Mouse (Mus musculus): ENCODE results near the gene Ryr1.
A peak's percentile ranks its signal among the peaks of the same experiment; 100 is the strongest.

Gene Ryr1

DNA sequence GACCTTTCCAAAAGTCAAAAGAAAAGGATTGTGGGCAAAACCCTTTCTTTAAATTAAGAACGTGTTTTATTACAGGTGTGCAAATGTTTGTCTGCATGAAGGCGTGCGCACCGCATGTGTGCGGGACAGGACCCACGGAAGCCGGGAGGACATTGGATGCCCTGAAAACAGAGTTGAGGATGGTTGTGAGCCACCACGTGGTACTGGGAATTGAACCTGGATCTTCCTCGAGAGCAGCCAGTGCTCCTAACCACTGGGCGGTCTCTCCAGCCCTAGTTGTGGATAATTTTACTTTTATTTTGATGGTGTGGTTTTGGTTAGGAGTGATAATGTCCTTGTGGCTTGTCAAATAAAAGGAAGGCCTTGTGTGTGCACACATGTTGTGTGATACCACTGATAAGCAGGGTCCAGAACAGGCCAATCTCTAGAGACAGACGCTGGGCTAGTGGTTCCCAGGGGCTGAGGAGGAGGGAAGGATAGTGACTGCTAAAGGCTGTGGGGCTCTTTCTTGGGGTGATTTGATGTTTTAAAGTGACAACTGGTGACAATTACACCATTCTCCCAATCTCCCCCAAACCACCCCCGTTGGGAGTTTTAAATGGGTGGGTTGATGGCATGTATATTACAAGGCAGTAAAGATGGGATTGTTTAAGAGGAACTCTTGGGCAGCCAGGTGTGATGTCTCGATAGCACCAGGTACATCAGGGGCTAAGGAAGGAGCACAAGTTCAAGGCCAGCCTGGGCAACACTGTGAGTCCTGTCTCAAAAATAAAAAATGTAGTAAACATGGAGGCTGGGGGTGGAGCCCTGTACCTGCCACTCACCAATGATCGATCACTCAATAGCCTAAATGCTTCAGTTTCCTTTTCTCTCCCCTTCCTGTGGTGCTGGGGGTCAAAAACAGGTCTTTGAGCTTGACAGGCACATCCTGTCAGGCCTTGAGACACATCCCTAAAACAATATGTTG is 95.0 kb downstream of the Ryr1 start:
- DNase-seq, result no peak

DNA sequence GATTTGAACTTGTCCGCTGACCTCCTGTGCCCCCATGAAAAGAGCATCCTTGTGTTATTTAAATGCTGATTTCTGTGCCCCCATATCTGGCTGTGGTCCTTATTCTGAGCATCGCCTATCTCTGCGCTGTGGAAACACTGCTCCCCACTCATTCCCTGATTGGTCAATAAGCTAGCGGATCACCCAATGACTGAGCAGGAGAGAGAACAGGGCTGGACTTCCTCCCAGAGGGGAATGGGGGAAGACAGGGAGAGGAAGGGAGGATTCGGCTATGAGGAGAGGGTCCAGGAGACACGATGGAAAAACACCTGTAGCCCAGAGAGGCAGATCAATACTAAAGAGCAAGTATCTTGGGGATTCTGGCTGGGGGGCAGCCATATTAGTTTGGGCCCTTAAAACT is 96.2 kb downstream of the Ryr1 start:
- no peak for DNase-seq

DNA sequence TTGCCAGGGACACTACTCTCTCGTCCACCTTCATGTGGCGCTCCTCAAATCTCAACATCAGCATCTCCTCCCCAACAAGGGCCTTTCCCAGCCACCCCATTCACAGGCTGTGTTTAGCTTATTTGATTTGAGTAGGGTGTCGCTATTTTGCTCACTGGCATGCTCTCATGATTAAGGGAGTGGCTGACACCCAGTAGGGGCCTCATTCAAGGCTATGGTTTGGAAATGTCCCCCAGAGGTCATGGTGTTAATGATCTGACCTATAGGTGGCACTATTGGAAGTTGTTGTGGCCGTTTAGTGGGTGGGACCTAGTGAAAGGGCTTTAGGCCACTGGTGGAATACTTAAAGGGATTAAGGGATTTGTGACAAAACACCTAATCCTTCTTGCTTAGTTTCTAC is 98.2 kb downstream of the Ryr1 start:
- no peak for DNase-seq

DNA sequence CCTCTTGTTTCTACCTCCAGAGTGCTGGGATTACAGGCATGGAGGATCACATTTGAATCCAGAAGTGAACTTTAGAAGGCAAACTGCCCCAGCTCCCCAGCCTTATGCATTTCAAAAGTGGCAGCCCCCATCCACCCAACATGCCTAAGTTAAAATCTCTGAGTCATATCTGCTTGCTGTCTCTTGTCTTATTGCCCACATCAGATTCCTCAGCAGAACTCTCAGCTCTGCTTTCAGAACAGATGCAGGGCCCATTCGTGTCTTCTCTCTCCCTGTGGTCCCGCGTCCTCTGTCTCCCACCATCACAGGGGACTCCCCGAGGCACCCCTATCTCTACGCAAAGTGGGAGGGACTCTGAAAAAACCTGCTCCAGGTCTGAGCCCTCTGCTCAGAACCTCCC is 98.8 kb downstream of the Ryr1 start:
- DNase-seq, result no peak

DNA sequence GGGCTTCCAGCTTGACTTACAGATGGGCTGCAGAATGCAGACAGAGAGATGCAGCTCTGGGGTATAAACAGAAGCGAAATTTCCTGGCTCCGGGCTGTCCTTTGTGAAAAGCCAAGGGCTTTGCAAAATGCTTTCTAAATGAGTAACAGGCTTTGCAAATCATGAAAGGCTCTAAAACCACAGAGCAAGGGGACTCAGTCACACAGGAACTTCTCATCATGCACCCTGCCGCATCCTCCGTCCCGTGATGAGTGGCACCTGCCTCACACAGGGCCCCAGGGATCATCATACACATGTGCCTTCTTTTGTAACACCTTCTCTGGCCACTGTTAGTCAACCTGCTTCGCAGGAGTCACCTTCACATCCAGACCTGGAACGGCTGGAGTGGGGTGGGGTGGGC is 99.4 kb downstream of the Ryr1 start:
- no peak for DNase-seq

DNA sequence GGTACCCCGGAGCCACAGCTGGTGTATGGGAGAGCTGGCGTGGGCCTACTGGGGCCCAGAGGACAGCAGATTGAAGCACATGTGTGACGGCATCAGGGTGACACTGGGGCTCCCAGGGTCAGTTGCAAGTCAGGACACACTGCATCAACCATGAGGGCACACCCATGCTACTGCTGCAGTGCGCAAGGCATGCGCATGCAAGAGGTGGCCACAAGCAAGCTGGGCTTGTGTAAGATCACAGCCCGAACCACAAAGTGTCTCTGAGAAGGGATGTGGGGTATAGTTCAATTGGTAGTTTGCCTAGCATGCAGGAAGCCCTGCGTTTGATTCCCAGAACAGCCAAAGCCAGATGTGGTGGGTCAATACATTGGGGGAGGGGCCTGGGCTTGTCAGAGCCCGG is 101.5 kb downstream of the Ryr1 start:
- no peak for DNase-seq

DNA sequence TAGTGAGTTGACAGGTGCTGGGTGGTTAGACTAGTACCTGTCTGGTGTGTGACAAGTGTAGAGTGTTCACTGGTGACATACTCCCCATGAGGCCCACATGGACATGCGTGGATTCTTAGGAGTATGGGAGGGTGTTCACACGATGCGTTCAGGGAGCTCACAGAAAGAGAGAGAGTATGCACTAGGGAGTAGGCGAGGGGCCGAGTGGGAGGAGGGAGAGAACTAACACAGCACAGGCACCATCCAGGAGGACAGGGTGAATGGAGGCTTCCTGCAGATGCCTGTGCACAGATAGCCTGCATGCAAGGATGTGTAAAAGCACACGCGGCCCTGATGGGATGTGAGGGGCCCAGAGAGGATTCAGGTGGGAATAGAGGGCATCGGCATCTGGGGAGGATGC is 102.5 kb downstream of the Ryr1 start:
- DNase-seq, result no peak

DNA sequence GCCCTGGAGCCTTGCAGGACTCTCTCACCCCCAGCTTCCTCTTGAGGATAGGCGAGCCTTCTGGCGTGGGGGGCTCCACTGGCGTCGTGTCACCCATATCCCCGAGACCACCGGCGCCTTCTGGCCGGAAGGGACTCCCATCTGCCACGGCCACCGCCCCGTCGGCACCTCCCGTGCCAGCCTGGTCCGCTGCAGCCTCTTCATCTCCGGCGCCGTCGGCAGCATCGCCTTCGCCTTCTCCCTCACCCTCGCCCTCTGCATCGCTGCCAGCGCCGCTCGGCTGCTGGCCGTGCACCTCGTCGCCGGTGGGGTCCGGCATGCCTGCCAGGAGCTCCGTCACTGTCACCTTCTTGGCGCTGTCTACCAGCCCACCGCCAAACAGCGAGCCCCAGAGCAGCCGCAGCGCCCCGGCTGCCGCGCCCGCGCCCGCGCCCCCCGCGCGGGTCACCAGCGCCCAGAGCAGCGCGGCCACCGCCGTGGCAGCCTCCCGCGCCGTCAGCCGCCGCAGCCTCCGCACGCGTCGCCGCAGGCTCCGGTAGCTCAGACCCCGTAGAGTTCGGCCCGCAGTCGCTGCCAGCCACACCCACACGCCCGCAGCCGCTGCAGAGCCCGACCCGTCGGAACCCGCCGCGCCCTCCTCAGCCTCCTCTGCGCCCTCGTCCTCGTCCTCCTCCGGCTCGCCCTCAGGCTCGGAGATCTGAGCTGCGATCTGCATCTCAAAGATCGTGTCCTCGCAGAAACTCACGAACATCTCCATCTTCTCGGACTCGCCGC is 105.3 kb downstream of the Ryr1 start:
- peak; percentile 21 for DNase-seq

DNA sequence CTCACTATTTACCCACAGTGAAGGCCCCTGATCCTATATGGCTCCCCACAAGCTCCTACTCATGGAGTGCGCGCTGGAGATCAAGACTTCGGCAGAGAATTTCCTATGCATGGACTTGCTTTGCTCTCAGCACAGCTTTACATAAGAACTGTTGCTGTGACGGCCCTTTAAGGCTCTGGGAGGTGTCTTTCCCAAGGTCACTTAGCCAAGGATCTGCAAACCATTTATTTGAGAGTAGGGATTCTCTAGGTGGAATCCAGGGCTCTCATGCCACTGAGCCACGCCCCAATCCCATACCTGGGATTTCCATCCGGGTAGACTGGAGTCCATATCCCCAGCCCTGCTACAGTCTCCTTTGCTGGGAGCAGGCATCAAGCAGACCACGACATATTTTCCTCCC is 107.8 kb downstream of the Ryr1 start:
- DNase-seq, result no peak

DNA sequence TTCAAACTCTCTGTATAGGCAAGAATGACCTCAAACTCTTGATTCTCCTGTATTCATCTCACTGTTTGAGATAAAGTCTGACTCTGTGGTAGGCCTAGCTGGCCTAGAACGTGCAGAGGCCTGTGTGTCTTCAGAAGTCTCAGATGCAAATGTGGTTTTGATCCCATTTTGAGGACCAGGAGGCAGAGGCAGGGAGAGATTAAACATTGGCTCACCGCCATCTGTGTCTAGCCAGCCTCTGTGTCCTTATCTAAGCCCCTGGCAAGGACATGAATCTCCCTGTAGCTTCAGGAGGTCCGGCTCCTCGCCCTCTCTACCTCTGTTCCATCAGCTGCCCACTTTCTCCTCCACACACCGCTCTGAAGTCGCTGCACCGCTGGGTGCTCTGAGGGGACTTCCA is 108.5 kb downstream of the Ryr1 start:
- DNase-seq, result no peak

DNA sequence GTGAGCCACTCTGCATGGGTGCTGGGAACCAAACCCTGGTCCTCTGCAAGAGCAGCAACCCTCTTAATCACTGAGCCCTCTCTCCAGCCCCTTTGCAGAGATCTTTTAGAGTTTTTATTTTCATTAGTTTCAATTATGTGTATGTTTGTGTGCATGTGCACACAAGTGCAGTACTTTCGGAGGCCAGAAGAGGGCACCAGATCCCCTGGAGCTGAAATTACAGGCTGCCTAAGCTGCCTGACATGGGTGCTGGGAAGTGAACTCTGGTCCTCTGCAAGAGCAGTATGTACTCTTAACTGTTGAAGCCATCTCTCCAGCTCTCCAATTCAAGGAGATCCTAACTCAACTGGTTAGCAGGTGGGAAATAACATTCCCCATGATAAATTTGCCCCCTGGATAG is 110.0 kb downstream of the Ryr1 start:
- DNase-seq, result no peak

DNA sequence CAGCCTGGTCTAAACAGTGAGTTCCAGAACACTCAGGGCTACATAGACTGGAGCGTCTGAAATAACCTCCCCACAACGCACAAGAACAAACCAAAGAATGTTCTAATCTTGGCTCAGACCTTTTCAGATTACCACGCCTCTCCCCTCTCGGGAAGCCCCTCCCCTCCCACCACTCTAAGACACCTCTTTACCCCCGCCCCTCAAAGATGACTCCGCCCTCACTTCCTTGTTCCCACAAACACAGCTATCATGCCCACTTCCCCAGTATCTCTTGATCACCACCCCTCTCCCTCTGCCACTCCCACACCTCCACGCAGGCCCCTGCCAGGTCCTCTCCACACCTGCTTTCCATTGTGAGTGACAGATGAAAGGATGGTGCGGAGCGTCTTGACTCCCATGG is 116.3 kb downstream of the Ryr1 start:
- no peak for DNase-seq

DNA sequence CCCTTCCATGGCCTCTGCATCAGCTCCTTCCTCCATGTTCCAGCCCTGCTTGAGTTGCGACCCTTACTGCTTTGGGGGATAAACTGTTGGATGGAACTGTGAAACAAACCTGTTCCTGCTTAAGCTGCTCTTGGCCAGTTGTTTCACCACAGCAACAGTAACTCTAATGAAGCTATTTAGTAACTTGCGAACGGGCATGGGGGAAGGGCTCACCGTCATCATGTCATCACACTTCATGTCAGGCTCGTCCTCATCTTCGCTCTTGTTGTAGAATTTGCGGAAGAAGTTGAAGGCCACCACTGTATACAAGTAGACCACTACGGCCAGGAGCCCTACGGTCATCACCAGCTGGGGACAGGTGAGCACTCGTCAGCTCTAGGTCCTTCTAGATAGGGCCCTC is 116.8 kb downstream of the Ryr1 start:
- no peak for DNase-seq

DNA sequence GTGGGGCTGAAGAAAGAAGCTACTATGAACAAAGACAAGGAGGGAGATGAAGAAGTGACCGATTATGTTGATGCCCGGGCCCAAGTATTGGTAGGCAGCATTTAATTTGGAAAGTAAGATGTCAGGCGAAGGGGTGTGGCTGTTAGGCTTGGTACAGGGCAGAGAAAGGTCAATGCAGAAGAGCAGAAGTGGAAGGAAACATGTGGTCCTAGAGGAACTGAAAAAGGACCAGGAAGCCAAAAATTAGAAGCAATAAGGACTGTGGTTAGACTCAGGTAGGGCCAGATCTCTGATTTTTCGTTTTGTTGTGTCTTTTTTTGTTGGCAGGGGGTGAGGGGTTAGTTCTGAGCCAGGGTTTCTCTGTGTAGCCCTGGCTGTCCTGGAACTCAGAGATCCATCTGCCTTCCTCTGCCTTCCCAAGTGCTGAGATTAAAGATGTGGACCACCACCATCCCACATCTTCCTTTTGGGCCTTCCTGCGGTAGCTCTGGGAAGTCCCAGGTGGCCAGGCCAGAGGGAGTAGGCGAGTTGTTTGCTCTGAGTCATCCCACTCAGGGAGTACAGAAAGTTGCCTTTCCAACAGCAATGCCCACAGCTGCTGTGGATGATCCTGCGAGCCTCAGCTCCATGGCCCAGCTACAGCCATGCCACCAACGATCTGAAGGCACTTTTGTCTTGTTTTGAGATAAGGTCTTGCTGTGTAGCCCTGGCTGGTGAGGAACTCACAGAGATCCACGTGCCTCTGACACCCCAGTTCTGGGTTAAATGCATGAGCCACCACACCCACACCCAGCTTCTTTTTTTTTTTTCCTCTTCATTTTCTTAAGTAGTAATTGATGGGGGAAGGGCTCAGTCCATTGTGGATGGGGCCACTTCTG is 117.5 kb downstream of the Ryr1 start:
- DNase-seq, result no peak

DNA sequence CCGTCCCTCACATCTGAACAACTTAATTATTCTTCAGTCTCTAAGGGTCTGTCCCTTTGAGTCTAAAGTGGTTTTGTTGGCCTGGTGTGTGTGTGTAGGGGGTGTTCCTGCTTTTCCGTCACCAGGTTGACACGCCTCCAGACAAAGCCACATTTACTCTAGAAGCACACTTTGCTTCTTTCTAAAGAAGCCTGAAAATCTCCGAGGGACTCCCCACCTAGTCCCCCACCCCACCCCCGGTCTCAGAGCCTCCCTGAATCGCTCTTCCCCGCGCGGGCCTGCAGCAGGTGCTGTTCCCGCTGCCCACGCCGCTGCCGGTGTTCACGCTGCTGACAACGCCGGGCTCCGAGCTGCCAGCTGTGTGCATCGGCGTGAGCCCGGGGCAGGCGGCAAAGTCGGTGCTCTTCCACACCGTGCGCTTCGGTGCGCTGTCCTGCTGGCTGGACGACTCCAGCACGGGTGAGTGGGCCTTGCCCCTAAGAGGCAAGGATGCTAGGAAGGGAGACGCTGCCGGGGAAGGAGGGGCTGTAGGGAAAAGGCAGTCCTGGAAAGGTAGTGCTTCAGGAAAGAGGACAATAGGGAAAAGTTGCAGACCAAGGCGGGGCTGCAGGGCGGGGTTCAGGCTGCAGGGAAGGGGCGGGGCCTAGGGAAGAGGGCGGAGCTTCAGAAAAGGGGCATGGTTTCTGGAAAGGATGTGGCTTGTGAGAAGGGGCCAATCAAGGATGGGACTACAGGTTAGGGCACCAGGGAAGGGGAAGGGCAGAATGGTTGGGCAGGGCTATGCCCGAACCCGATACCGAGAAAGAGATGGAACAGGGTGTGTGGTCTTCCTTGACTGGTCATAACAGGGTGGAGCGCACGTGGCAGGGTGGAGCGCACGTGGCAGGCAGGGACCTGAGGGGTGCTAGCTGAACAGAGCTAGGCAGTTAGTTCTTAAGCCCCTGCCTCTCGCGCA is 124.1 kb downstream of the Ryr1 start:
- peak; percentile 59 for DNase-seq

DNA sequence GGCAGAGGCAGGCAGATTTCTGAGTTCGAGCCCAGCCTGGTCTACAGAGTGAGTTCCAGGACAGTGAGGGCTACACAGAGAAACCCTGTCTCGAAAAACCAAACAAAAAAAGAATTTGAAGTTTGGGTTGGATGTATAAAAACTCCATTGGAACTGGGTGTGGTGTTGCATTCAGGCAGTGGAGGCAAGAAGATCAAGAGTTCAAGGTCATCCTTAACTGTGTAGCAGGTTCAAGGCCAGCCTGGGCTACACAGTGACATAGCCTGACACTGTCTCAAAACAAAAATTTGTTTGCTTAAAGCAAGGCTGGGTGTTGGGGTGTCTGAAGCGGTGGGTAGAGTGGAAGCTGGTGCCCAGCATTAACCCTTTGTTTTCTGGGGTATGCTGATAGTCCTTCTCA is 131.6 kb downstream of the Ryr1 start:
- DNase-seq, result no peak

DNA sequence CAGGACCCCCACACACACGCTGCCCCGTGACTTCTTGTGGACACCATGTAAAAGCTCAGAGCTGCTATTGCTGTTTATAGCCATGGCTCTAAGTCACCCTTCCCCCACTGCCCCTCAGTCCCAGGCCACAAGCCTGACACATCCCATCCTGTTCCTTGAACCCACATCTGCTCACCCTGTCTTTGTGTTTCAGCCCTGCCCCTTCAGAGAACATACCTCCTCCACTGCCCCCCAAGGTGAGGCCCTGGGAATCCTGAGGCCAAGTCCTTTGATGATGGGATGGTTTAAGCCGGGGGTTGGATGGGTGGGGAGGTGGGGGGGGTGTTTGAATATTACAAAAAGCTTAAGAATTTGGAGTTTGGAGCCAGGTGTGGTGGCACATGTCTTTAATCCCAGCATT is 132.0 kb downstream of the Ryr1 start:
- no peak for DNase-seq

DNA sequence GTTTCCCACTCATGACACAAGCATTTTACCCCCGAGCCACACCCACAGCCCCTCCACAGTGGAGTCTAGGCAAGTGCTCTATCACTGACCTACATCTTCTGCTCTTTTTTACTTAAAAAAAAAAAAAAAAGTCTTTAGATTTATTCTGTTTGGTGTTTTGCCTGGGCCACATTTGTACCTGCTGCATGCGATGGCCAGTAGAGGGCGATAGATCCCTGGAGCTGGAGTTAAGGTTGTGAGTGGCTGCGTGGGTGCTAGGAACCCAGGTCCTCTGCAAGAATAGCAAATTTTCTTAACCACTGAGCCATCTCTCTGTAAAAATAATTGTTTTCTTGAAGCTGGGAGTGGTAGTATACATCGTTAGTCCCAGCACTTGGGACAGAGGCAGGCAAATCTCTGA is 133.4 kb downstream of the Ryr1 start:
- no peak for DNase-seq

DNA sequence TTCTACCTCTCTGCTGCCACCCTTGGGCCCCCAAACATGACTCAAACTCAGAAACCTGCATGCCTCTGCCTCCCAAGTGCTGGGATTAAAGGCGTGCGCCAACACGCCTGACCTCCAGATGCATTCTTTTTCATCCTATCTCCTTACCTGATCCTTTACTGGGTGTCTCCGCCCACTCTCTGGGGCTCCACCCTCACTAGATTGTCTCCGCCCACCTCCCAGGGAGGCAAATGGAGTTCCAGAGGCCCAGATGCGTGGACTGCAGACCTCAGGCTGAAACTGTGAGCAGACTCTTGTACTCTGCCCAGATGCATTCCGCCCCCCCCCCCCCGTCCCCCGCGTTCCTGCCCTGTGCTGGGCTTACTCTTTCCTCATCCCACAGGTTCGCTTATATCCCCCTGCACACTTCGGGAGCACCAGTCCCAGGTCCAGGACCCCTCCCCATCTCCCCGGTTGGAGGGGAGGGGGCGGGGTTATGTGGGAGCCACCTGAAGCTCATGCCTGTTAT is 134.2 kb downstream of the Ryr1 start:
- no peak for DNase-seq

DNA sequence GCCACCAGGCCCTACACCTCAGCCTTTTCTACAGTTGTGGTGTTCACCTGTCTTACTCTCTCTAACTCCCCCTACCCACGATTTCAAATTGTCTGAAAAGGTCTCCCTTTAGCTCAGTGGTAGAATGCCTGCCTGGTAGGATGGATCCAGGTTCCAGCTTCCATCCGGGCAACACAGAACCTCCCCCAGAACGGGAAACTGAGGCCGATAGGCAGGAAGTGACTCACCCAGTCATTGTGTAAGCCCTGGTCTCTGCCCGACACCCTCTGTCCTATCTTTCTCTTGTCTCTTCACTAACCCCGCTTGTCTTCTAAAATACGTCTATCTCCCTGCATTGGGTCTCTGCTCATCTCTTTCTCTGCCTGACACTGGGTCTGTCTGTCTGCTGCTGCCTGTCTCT is 139.8 kb downstream of the Ryr1 start:
- no peak for DNase-seq

DNA sequence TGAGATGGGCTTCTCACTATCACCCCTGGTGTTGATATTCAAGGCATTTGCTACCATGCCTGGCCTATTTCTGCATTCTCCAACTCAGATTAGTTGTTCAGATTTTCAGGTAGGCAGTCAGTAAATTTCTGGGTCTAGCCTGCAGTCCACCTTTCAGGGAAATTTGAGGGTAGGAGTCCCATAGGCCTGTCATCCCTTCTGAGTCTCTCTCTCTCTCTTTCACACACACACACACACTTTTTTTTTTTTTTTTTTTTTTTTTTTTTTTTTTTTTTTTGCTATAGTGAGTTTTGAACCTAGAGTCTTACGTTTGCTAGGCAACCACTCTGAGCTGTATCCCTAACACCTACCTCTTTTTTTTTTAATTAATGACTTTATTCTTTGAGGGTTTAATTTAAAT is 140.5 kb downstream of the Ryr1 start:
- no peak for DNase-seq

DNA sequence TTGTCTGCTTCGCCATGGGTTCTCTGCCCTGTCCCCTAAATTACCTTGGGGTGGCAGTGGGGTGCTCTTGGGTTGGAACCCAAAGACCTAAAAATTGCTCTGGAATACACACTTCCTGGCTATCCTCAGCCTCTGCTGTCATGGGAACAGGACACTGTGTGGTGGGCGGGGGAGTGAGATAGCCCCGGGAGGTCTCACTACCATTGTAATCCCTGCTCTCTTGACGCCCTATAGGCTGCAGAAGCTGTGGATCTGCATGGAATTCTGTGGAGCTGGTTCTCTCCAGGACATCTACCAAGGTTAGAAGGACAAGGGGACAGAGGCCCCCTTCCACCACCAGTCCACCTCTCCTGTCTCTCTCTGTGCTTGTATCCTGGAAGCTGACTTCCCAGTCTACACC is 141.1 kb downstream of the Ryr1 start:
- DNase-seq, result no peak
